Mouse (Mus musculus) monocyte, adult 2 months (primary cell): Measurements from ENCODE around the gene Lbhd2.

Source experiments
- DNase-seq, 2 experiments: peaks; one replicate each; pipeline ENCODE4 v3.0.0; 2022; ENCODE audit warnings: low spot score in 2 of 2, low read depth in 1 of 2

Lbhd2 gene

DNA sequence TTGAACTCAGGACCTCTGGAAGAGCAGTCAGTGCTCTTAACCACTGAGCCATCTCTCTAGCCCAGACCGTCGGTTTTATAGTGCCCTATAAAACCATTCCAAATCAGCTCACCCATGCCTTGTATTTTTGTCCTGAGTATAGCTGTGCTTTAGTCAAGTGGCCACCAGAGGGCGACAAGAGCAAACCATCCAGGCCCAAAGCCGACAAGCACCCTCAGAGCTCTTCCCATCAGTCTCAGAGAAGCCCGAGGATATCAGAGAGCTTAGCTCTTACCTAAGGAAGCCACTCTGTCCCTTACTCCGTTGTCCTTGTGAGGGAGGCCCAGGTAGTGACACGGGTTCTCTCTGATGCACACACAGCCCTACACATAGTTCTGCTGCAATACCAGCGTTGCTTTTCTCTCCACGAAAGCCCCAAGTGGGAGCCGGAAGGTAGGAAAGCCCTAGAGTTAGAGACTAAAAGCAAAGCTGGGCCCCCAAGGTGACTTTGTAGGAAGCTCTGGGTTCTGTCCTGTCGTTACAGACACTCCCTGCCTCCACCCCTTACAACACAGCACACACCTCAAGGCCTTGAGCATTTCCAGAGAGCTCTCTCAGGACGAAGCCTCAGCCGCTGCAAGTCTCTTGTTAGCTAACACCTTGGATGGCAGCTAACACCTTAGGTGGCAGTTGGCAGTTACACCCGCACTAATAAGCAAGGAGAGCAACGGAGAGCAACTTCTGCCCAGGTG lies 5.0 kb upstream of the Lbhd2 start:
- peak in 1 of 2 experiments; percentile 39 for DNase-seq

DNA sequence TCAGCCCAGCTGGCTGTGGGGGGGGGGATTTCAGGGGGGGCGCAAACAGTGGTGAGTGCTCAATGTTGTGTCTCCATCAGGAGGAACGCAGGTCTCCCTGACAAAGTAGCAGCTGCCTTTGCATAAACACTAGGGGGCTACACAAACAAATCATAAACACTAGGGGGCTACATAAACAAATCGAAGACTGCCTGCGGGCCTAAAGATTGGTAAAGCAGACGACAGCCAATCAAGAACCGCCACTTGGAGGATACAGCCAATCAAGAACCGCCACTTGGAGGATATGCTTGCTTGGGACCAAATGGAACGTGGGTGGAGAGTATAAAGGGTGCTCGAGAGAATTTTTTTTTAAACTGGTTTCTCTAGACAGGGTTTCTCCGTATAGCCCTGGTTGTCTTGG lies 1.7 kb upstream of the Lbhd2 start:
- no peak for DNase-seq

DNA sequence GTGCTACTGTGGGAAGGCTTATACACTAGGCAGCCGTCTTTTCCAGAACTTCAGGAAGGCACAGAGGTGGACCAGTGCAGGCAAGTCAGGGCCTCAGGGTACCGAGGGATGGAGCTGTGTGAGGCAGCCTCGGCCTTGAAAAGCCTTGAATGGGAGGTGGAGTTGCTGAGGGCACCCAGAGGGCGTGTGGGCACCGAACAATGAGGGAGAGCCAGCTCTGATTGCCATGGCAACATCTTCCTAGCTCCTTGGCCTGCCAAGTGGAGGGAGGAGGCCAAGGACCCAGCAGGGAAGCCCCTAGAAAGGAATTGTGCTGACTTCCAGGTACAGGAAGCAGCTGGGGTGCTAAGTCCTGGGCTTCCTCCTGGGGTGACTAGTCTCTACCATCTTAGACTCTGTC lies 3.0 kb downstream of the Lbhd2 start:
- no peak for DNase-seq

DNA sequence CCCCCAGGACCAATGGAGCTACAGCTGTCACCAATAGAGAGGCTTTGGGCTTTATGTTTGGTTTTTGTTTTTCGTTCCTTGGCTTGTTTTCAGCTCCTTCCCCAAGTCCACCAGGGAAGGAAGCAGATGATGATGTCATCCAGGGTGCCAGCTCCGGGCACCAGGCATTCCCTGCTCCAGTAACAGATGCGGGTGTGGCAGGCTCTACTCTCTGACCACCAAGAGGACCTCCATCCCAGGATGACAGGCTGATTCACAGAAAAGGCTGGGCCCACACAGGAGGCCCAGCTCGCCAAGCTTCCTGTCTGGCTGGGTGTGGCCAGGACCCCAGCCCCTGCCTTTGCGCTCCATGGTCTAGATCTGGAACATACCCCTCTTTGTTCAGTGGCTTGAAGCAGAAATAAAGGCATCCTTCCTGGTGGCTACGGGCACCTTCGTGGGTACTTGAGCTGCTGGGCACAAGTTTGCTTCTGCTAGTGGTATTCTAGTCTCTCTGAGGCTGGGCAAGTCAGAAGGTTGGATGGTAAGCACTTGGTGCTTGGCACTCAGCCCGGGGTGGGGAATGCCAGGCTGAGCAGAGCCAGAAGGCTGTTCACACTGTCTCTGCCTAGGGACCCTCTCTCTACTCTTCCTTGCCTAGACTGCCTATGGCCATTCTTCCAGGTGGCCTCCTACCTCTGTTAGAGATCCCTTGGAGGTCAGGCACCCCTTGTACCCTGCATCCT lies 5.2 kb downstream of the Lbhd2 start:
- DNase-seq = no peak

DNA sequence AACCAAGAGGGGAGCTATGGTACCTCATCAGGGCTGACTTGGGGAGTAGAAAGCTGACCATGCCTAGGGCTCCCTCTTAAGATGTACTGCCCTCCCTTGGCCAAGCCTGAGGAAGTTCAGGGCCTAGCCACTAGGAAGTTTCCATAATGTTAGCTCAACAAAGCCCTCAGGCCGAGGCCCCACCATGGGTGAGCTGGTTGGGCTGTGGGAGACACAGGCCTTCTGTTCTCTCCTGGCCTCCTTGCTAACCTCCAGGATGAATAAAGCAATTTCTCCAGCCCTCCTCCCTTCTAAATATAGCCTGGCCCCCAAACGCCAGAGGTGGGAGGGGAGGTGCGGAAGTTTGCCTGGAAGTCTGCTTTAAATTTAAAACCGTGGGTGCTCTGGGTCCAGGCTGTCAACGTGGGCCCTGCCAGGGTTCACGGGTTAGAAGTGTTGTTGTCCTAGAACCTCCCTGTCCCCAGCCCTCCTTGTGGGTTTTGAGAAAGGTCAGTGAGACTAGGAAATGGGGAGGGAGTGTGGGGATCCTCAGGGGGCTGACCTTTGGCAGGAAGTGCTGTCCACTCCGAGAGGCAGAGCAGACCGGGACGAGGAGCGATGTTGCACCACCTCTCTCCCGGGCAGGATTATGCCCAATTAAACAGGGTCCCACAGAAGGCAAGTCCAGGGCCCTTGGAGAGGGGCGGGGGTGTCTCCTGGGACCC lies 6.1 kb downstream of the Lbhd2 start:
- DNase-seq = no peak

DNA sequence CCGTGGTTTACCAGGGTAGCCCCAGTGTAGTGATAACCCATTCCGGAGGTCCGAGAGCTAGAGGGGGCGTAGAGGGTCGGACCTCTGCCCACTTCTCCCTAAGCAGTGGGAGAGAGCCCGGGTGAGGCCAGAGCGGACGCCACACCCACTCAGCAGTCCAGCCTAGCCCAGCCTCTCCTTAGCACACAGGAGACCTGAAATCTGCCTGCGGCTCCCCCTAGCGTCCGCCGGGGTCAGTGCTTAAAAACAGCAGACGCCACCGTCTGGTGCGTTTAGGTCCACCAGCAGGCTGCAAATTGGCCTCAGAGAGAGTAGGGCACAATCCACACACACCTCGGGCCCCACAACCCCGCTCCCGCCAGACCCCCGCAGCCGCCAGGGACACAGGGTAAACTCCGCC lies 6.7 kb downstream of the Lbhd2 start:
- DNase-seq = peak; percentile 63 to 76

DNA sequence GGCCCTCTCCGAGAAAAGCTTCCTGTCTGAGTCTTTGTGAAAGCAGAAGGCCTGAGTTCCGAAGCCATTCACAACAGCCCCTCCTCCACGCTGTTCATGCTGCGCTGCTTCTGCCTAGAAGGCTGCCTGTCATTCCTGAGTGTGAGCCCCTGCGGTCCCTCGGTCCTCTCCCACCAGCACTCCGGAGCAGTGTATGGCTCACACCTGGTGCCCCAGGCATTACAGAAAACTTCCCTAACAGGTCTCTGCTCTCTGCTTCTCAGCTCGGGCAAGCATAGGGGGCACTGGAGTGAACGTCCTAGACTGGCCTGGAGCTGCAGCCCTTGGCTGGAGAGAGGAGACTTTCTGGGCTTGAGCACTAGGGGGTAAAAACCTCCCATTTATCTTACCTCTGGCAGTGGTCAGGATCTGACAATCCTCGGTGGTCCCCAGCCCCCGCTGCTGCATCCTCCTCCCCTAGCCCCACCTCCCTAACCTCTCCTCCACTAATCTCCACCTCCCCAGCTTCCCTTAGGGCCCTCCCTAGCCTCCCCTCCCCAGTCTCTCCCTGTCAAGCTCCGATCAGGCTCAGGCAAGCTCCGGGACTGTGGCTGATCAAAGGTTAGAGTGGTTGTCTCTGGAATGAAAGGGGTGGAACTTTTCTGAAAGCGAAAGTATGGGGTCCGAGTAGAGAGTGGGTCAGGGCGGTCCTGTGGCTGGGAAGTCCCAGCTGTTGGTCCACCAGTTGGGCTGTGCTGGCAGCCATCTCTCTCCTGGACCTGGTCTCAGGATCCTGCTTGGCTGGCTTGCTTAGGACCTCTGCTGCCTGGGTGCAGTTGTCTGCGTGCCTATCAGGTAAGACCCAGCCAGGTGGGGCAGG lies 10.5 kb downstream of the Lbhd2 start, which contains the start of gene Exoc3l4:
TSS of gene Exoc3l4 (plus strand) at position 97 of the 859 bp plus-strand sequence.
- DNase-seq = no peak

DNA sequence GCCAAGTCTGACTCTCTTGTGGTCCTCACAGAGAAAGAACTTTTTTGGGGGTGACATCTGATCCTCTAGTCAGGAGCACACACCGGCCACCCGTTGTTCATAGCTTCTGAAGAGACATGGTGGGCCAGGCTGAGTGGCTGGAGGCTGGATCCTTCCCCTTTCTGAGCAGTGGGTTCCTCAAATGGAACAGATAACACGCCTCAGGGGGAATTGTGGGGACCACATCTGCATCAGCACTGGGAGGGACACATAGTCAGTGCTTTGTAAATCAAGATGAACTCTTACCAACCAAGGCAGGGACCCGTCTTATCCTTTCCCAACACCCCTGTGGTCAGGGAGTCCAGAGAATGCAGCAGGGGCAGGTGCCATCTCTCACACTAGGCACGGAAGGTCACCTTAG lies 13.3 kb downstream of the Lbhd2 start:
- DNase-seq = no peak

DNA sequence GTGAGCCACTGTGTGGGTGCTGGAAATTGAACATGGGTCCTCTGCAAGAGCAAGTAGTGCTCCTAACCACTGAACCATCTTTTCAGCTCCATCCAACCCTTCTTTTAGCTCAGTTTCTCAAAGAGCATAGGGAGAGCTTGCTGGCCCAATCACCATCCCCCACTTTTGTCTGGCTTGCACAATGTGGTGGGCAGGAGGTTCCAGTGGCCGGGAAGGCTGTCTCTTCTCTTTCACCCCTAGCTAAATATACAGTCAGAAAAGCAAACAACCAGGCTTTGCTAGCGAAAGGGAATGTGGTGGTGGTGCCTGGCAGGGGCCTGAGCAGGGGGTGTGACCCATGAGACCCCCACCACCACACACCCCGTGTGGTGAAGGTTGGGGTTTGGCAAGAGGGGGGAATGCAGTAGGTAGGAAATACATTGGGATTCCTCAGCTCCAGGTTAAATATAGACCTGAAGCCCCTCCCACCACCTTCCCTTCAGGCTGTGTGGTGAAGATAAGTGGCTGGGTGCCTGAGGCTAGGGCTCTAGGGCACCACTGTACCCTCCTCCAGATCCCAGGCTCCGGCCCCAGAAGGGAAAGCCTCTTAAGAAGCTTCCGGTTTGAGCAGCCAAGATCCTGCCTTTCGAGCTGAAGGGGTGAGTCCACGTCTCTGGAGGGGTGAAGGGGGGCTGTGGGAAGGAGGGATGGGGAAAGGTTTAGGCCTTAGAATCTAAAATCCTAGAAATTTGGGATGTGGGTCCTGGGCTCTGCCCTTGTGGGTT lies 14.5 kb downstream of the Lbhd2 start:
- DNase-seq = no peak

DNA sequence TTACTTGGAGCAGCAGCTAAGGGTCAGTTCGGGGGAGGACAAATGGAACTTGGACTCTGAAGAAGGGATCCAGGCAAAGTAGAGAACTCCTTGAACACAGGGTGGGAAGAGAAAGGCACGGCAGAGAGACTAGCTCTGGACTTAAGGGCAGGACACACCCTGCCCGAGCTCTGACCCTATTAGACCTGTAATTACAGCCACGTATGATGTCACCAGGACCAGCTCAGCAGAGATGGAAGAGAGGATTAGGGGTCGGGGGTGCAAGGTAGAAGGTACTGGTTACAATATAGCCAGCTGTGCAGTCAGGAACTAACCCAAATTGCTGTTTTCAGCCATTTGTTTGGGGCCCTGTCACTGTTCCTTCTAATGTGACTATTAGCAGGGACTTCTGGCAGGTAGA lies 16.2 kb downstream of the Lbhd2 start:
- DNase-seq = no peak

DNA sequence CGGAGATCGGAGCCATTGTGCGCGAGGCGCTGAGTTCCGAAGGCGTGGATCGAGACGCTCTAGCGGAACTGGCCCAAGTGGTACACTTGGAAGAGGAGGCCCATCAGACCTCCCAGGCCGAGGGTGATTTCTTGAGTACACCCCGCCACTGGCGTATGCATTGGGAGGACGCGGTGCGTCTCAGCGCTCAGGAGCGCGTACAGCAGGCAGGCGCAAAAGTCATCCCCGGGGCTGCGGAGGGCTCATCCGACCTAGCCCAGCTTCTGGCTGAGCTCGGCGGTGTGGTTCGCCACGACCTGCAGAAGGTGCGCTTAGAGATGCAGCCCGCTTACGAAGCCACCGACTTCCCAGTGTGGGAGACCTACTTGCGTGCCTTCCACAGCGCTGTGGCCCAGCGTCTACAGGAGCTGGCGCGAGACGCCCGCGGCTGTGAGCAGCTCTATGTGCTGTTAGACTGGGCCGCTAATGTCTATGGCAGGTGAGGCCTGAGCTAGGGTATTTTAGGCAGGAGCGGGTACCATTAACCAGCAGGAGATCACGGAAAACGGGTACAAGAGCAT lies 17.0 kb downstream of the Lbhd2 start:
- DNase-seq = no peak

DNA sequence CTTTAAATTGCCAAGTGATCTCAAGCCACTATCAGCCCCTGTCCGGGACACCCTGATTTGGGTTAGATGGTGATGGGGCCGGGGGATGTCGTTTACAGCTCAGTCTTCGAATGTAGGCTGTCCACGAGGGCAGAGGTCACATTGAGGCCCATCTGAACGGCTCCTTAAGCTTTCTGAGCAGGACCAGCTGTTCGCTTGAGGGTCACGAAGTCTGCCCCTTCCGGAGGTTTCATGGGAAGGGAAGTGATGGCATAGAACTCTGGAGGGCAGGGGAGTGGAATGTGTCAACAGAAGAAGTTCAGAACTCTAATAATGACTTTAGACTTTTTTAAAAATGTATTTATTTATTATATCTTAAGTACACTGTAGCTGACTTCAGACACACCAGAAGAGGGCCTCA lies 17.9 kb downstream of the Lbhd2 start:
- no peak for DNase-seq

DNA sequence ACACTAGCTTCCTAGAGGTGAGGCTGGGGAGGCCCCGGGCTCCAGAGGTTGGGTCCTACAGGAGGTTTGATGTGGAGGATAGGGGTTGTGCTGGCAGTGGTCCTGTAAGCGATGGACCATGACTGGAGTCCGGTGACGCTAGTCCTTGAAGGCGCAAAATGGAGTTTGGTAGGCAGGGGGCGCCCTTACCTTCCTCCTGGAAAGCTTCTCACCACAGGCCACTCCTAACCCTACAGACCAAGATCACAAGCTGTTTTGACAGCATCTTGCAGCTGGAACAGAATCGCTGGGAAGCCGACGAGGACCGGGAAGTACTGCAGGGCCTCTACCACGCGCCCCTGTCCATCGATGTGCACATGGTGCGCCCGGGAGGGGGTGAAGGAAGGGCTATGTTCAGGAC lies 18.6 kb downstream of the Lbhd2 start:
- peak in 1 of 2 experiments; percentile 80 for DNase-seq

DNA sequence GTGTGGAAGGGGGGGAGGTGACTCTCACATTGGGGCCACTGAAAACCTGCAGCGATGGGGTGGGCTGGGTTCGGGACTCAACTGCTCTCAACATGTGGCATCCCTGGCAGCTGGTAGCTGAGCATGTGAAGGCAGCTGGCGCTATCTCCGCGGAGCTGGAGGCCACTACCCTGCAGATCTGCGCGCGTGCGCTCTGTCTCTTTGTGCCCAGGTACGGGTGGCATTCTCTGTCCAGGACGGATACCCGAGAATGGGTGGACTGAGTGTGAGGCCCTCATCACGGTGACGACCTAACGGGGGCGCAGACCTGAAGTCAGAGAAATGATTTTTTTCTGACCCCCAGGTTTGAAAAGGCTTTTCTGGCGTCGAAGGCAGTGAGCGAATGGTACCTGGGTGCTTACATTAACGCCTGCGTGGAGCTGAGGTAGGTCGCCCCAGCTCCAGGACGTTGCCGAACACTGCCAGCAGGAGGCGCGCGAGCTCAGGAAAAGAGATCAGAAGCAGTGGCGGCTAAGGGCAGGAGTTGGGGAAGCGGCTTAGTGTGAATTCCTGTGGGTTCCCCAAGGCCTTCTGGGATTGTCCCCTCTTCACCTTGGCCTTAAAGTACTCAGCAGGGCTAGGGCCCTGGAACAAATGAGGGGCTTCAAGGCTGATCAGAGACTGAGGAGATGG lies 19.3 kb downstream of the Lbhd2 start:
- peak; percentile 75 to 89 for DNase-seq

DNA sequence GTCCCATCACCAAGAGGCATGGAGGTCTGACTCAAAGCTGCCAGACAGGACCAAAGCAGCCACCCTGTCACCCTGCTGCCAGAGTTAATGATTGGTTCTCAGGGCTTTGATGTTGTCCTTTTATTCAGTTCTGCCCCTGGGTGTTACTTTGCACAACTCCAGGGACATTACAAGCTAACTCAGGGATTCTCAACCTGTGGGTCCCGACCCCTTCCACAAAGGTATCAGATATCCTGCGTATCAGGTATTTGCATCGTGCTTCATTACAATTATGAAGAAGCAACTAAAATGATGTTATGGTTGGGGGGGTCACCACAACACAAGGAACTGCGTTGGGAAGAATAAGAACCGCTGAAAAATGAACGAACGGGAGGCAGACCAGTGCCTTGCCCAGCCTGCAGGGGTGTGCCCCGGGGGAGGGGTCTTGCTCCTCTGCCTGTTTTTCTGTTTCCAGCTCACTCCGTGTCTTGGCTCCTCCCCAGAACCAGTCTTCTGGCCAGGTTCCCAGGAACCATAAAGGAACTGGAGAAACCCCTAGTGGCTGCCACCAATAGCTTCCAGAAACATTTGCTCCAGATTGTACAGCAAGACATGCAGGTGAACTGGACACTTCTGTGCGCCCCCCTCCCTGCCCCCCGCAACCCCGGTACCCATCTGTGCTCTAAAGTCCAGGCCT lies 21.0 kb downstream of the Lbhd2 start:
- DNase-seq = no peak

DNA sequence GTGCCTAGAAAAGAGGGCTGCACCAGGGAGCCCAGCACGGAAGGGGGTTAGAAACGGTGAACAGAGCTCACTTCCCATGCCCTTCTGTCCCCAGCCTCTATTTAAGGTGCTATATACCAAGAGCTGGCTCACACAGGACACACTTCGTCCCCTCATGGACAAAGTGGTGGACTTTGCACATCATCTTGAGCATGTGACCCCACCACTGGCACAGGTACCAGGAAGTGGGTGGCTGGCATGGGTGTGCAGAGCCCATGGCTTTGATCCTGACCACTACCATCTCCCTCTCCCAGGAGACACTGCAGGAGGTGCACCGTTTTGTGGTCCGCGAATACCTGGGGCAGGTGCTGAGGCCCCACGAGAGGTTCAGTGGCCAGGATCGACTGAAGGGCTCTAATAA lies 21.8 kb downstream of the Lbhd2 start:
- no peak for DNase-seq

DNA sequence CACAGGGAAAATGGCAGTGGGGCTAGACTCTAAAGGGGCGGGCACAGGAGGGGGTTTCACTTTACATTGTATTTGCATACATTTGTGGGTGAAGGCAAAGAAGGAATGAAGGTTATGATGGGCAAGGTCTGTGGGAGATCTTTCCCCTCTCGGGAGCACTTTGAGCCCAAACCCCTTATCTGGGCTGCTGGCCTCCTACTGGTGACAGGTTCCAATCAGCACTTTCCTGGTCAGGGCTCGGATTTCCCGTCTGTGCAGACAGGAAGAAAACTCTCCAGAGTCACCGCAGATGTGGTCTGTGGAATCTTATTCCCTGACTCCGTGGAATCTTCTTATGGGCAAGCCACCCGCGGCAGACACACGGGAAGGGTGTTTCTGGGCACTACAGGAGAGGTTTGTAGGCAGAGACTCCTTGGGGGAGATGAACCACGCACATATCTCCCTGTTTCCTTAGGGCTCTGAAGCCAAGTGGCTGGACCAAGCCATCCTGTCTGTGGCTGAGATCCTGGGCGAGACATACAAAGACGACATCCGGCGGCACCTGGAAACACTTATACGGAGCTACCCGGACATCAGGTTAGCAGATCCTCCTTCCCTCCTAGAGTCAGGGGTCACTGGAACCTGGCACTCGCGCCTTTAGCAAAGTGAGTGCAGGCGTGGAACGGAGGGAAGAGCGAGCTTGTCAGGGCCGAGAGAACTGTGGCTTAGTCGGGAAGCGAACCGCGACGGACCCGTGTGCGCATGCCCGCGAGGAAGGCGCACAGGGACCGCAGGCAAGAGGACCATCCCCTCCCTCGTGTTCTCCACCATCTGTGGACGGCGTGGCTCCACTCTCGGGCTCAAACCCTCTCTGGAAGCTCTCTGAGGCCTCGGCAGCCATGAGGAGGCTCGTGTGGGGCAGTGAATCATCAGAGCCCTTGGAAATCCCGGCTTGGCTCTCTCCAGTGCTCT lies 22.6 kb downstream of the Lbhd2 start:
- no peak for DNase-seq
